Mouse (Mus musculus): ENCODE results near the gene Plcb3.

GRCm38 (mm10) chr19:6909021-6909420 is 67.2 kb downstream of the Plcb3 start:
- no peak for TF ChIP-seq POLR2A (IDR thresholded peaks at IDR 0.05; ENCODE audit: control insufficient read depth, extremely low read depth, insufficient read depth, low read length, poor library complexity)
- no peak for TF ChIP-seq CTCF (IDR thresholded peaks at IDR 0.05; ENCODE audit: borderline replicate concordance, control insufficient read depth, extremely low read depth, insufficient read depth, low read length, poor library complexity)

All from thymus, adult 2 months (tissue).